In genomic region chr5:119680329-119681010, GRCm38 (mm10) we compare ENCODE assay signal across 8 mouse cellular contexts. TPM values are rescaled to one million over a fixed set of nuclear protein-coding genes. Genes with fewer than 3 reads are reported as not detected.
DNase-seq lines count a peak whose midpoint lies in the region; ATAC-seq and TF ChIP-seq lines count a peak whose summit lies in the region.

No protein-coding gene starts in this region.

- peak overlapping the region; percentile 91 for H3K27ac ChIP-seq in lung, embryonic 14.5 days (ENCODE audit: low read depth)
- peak overlapping the region; percentile 23; the same call in 1 of the 2 replicates for H3K27ac ChIP-seq in intestine, embryonic 14.5 days (ENCODE audit: low read depth)
- no peak overlapping the region for H3K27ac ChIP-seq in neural tube, embryonic 13.5 days (replicated peaks)

- H3K4me3 ChIP-seq in lung, embryonic 14.5 days (ENCODE audit: low read depth, low read length): peak overlapping the region; percentile 44
- H3K4me3 ChIP-seq in intestine, embryonic 14.5 days (ENCODE audit: low read depth, low read length): peak overlapping the region; percentile 2; the same call in 1 of the 2 replicates
- H3K4me3 ChIP-seq in neural tube, embryonic 13.5 days: peak overlapping the region; percentile 1; the same call in 1 of the 2 replicates

- peaks cover 3% of the 10 kb centered on the region; the same call in 1 of the 2 replicates for H3K4me1 ChIP-seq in lung, embryonic 14.5 days (ENCODE audit: insufficient read depth)
- peaks cover 14% of the 10 kb centered on the region for H3K4me1 ChIP-seq in intestine, embryonic 14.5 days (replicated peaks; ENCODE audit: control insufficient read depth, insufficient read depth, low read length)
- peaks cover 13% of the 10 kb centered on the region for H3K4me1 ChIP-seq in neural tube, embryonic 13.5 days (replicated peaks)

- peak; percentile 36 to 42 for DNase-seq in cerebellum, postnatal 10 days
- DNase-seq in cerebellum, adult 8-10 months: no peak
- DNase-seq in lung, embryonic 14.5 days: peak; percentile 67
- no peak for DNase-seq in lung, adult 18-20 months
- no peak for DNase-seq in intestine, embryonic 14.5 days (ENCODE audit: low spot score)
- DNase-seq in ovary, adult 18-20 months (ENCODE audit: low spot score): no peak

- H3K9ac ChIP-seq in lung, embryonic 14.5 days: peak overlapping the region; percentile 74
- H3K9ac ChIP-seq in intestine, embryonic 14.5 days (ENCODE audit: low read length): peak overlapping the region; percentile 8; the same call in 1 of the 2 replicates
- no peak overlapping the region for H3K9ac ChIP-seq in neural tube, embryonic 13.5 days

- H3K9me3 ChIP-seq in lung, embryonic 14.5 days (ENCODE audit: low read depth, low read length): no peaks in the 10 kb centered on the region
- no peaks in the 10 kb centered on the region for H3K9me3 ChIP-seq in intestine, embryonic 14.5 days (ENCODE audit: control insufficient read depth, low read length)
- no peaks in the 10 kb centered on the region for H3K9me3 ChIP-seq in neural tube, embryonic 13.5 days

- TF ChIP-seq CTCF in lung, embryonic 14.5 days (IDR thresholded peaks at IDR 0.05; ENCODE audit: low read depth): peak; percentile 26; the same call in 1 of the 2 replicates

- peaks cover 84% of the 10 kb centered on the region for H3K36me3 ChIP-seq in lung, embryonic 14.5 days (ENCODE audit: insufficient read depth)
- H3K36me3 ChIP-seq in intestine, embryonic 14.5 days (ENCODE audit: control insufficient read depth, insufficient read depth, low read length): peaks cover 56% of the 10 kb centered on the region
- no peaks in the 10 kb centered on the region for H3K36me3 ChIP-seq in neural tube, embryonic 13.5 days

- peak overlapping the region; percentile 78 for H3K4me2 ChIP-seq in lung, embryonic 14.5 days
- peak overlapping the region; percentile 35 for H3K4me2 ChIP-seq in intestine, embryonic 14.5 days (ENCODE audit: low read length)
- peak overlapping the region; percentile 28 for H3K4me2 ChIP-seq in neural tube, embryonic 13.5 days

- peaks cover 46% of the 10 kb centered on the region for H3K27me3 ChIP-seq in lung, embryonic 14.5 days (ENCODE audit: insufficient read depth, low read length)
- peaks cover 42% of the 10 kb centered on the region for H3K27me3 ChIP-seq in intestine, embryonic 14.5 days (replicated peaks; ENCODE audit: control insufficient read depth, insufficient read depth, low read length)
- peaks cover 100% of the 10 kb centered on the region for H3K27me3 ChIP-seq in neural tube, embryonic 13.5 days

- ATAC-seq in lung, embryonic 14.5 days (ENCODE audit: insufficient read depth): peak; percentile 41; the same call in 1 of the 2 replicates
- no peak; the same call in 1 of the 2 replicates for ATAC-seq in intestine, embryonic 14.5 days (replicated peaks; ENCODE audit: low FRiP score, low TSS enrichment, low read depth)
- ATAC-seq in neural tube, embryonic 13.5 days (ENCODE audit: low read depth): no peak
- no peak for ATAC-seq in cerebellum, adult (ENCODE audit: insufficient number of reproducible peaks, low FRiP score, low TSS enrichment)

- 10% methylated on average over 62 of the region's 62 CpGs for WGBS in lung, embryonic 14.5 days
- 30% methylated on average over 62 of the region's 62 CpGs for WGBS in intestine, embryonic 14.5 days
- 2% methylated on average over 62 of the region's 62 CpGs for WGBS in neural tube, embryonic 13.5 days

RNA-seq across cellular contexts. Expression of gene Tbx3, which starts 10.0 kb away (rescaled TPM):
- 82.1 and 84.8 TPM in 2 replicates for polyA plus RNA-seq in lung, embryonic 14.5 days (2014; fragmentation: Nextera tagmentation; extraction: Ambion mirVana)
- polyA plus RNA-seq in intestine, embryonic 14.5 days (2014; fragmentation: Nextera tagmentation; extraction: Ambion mirVana): 44.1 and 45.5 TPM in 2 replicates
- polyA plus RNA-seq in neural tube, embryonic 13.5 days (2015; fragmentation: Nextera tagmentation; extraction: Ambion mirVana): 10.5 and 11.7 TPM in 2 replicates

Comparison
In these comparisons a context has a peak if more than half of its experiments do, and no peak if none do; other contexts are left out.
1. DNase-seq: peak in cerebellum, postnatal 10 days (2 of 2) and lung, embryonic 14.5 days (single experiment); none in cerebellum, adult 8-10 months (single experiment), lung, adult 18-20 months (0 of 2), intestine, embryonic 14.5 days (single experiment) and ovary, adult 18-20 months (single experiment).
2. H3K4me2 ChIP-seq: peak in every context shown above with its lines; median percentile 78 in lung, embryonic 14.5 days; 35 in intestine, embryonic 14.5 days; 28 in neural tube, embryonic 13.5 days.
3. Peak in every context shown above with its lines, with median percentiles within 50 percentile points of each other: H3K4me3 ChIP-seq.